Mouse (Mus musculus) stomach, postnatal 0 days (tissue): ENCODE data around the gene Amotl1.

Experiments
- CTCF ChIP-seq: IDR thresholded peaks from 2 replicates; pipeline ENCODE4 v1.5.1; 2016; ENCODE audit warnings: antibody characterized with exemption, low read depth, mild to moderate bottlenecking, moderate library complexity
- EP300 ChIP-seq: optimal IDR thresholded peaks from 2 replicates; pipeline ENCODE3; 2016; ENCODE audit warnings: antibody characterized with exemption

GRCm38 (mm10) chr9:14631729-14632128, 13.1 kb downstream of the Amotl1 start:
- TF ChIP-seq CTCF, result no peak
- TF ChIP-seq EP300, result no peak
